Mouse (Mus musculus) kidney, adult 9 months (tissue): ENCODE data around the gene Mrpl38.
"Not testable (repeated sequence)": the region's sequence is repeated elsewhere in the genome, so short reads cannot be mapped to it uniquely, and the experiment has no call there.

Experiments used
- DNase-seq: peaks from one replicate; pipeline ENCODE4 v3.0.0; 2022

Mrpl38 gene

GRCm38 (mm10) chr11:116109441-116110081 is 29.1 kb downstream of the Mrpl38 start:
- peak; percentile 32 for DNase-seq

- DNase-seq = peak; percentile 70
Observed at GRCm38 (mm10) chr11:116108464-116109137, 30.1 kb downstream of the Mrpl38 start.

DNA sequence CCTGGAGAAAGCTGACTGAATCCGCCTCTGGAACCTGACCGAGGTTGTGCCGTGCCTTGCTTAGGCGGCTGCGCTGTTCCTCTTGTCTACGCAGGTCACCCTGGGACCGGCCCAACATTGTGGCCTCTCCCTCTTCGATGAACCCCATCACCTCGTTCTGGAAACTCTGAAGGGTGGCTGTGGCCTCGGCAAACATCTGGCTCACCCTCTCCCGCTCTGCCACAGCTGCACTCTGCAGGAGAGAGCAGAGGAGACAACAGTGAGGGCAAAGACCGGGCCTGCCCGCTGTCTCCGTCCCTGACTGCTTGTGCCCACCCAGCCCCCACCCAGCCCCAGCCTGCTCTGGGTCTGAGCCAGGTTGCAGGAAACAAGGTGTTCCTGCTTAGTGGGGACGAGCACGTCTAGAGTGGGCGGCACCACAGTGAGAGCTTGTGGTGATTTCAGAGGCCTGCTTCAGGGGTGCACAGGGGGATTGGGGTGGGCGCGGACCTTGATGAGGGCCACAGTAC is 30.8 kb downstream of the Mrpl38 start:
- peak; percentile 65 for DNase-seq

DNA sequence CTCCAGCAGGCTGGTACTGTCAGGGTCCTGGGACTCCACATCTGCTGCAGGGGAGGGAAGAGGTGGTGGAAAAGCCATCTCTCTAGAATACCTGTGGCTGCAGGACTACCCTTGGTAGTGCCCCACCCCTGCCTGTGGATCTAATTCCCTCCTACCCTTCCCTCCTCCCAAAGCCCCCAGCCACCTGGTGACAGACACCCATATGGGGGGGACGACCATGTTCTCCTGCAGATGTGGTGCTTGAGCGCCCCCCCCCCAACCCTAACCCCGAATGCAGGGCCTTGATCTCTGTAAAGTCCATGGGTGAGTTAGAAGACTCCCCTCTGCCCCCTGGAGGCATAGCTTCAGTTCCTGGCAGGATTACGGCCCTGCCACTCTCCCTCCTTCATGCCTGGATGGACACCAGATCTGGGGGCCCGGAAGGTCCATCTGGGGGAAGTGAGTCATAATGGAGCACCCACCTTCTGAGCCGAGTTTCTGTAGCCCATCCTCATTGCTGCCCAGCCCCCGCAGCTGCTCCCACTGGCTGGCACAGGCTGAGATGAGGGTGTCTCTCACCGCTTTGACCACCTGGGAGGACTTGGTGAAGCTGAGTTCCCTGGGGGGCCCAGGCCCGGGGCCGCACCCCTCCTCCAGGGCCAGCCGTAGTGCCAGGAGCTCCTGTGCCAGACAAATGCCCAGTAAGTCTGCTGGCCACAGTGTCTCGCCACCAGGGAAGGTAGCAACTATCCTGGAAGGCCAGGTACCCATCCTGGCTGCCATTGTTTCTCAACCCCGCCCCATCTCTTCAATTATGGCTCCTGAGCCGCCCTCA is 31.5 kb downstream of the Mrpl38 start:
- DNase-seq = peak; percentile 61

DNA sequence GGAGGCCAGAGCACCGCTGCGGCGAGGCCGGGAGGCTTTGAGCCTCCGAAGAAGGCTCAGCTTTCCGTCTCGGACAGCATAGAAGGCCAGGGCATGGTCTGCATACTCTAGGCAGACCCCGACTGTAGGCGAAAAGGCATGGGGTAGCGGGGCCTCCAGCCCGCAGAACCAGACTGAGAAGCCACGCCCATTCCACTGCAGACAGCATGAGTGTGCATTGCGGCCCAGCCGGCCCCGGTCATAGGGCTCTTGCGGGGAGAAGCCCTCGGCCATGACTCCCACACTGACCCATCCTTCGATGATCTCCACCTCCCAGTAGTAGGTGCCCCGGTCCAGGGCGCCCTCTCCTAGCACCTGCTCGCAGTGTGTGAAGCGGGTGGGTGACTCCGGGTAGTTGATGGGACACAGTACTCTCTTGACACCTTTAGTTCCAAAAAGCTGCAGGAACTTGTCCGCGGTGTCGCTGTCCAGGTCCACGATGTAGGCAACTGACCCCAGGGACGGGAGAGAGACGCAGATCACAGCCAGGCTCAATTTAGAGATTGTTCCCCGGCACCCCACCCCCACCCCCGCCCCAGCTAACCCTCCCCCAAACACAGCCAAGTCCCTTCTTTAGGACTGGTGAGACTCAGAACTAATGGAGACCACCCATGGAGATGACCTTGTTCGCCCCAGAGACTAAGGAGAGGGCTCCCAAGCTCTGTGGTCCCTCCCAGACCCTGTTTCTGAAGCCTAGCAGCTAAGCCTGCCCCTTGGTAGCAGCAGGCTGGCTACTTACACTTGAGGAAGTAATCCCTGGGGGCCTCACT is 32.3 kb downstream of the Mrpl38 start:
- DNase-seq = peak; percentile 40

DNA sequence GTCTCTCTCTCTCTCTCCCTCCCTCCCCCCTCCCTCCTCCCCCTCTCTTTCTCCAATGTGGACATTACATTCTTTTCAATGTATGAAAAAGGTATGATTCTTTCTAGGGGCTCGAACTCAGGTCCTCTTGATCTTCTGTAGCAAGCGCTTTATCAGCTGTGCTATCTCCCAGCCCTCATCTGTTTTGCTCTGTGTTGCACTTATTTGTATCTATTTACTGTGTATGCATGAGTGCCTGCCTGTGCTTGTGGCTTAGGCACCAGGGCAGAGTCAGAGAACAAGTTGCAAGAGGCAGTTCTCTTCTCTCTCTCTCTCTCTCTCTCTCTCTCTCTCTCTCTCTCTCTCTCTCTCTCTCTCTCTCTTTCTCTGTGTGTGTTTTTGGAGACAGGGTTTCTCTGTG is 33.6 kb downstream of the Mrpl38 start:
- DNase-seq = peak; percentile 44

DNA sequence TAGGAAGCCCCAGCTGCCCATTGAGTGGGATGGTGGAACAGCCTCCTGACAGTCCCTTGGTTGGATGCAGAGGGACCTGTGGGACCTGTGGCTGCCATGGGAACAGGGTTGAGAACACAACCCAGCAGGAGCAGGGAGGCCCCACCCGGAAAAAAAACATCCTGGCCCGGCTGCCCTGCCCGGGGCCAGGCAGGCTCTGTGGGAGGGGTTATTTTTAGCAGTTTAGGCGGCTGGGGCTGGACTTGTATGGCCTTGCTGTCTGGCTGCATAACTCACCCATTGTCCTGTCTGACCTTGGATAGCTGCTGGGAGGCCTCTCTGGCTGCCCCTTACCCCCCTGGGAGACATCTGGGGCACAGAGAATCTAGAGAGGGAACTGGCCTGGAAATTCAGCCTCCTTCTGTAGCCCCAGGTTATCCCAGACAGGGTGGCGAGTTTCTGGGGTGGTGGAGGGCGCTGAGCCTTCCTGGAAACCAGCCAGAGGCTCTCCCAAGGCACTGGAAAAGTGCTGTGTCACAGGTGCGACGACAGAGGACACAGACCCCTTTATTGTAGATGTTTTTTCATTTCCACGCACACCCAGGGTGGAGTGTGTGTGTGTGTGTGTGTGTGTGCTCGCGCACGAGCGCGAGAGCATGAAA is 34.5 kb downstream of the Mrpl38 start:
- peak; percentile 92 for DNase-seq

GRCm38 (mm10) chr11:116103572-116103971 is 35.1 kb downstream of the Mrpl38 start:
- peak; percentile 50 for DNase-seq

DNA sequence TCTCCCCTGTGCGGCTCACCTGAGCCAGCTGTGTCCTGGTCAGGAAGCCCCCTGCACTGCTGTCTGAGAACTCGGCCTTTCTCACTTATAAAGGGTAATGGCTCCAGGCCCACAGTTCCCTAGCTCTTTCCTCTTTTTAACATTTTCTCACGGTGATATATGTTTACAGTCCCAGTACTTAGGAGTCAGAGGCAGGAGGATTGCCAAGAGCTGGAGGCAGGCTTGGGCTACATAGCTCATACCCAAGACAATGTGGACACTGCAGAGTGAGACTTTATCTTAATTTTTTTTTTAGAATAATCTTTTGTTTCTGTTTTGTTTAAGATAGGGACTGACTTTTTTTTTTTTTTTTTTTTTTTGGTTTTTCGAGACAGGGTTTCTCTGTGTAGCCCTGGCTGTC is 36.2 kb downstream of the Mrpl38 start:
- no peak for DNase-seq

DNA sequence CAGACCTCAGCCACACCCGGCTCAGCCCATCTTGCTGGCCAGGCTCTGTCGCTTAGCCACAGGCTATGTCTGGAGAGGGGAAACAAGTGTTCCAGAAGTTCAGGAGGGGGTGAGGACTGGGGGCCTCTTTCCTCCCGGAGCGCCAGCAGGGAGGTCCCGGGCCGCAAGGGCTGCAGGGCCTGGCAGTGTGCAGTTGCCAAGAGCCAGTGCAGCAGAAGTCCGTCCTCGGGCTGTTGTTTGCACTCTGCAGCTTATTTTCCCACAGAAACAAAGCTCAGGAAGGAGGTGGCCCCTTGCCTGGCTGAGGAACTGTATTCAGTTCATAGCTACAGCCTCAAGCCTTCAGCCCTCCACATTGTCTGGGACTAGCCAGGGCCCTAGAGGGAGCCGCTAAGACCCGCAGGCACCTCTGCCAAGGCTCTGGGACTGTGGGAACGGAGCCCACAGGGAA is 36.7 kb downstream of the Mrpl38 start:
- DNase-seq = peak; percentile 61

DNA sequence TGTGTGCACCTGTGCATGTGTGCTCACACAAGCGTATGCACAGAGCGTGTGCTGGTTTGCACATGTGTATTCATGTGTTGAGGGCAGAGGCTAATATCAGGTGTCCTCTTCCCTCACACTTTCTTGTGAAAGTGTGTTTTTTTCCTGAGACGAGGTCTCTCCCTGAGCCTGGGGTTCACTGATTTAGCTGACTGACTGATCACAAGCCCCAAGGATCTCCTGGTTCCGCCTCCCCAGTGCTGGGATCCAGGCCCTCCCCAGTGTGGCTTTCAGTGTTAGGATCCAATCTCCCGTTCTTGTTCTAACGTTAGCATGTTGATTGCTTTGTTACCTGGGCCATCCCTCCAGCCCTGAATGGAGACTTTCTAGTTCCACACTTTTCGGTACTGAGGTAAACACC is 37.8 kb downstream of the Mrpl38 start:
- no peak for DNase-seq

GRCm38 (mm10) chr11:116100385-116100784 is 38.3 kb downstream of the Mrpl38 start:
- DNase-seq = peak; percentile 87

- no peak for DNase-seq
Observed at GRCm38 (mm10) chr11:116099462-116099861, 39.2 kb downstream of the Mrpl38 start.

GRCm38 (mm10) chr11:116098711-116099460 is 39.8 kb downstream of the Mrpl38 start:
- peak; percentile 88 for DNase-seq

DNA sequence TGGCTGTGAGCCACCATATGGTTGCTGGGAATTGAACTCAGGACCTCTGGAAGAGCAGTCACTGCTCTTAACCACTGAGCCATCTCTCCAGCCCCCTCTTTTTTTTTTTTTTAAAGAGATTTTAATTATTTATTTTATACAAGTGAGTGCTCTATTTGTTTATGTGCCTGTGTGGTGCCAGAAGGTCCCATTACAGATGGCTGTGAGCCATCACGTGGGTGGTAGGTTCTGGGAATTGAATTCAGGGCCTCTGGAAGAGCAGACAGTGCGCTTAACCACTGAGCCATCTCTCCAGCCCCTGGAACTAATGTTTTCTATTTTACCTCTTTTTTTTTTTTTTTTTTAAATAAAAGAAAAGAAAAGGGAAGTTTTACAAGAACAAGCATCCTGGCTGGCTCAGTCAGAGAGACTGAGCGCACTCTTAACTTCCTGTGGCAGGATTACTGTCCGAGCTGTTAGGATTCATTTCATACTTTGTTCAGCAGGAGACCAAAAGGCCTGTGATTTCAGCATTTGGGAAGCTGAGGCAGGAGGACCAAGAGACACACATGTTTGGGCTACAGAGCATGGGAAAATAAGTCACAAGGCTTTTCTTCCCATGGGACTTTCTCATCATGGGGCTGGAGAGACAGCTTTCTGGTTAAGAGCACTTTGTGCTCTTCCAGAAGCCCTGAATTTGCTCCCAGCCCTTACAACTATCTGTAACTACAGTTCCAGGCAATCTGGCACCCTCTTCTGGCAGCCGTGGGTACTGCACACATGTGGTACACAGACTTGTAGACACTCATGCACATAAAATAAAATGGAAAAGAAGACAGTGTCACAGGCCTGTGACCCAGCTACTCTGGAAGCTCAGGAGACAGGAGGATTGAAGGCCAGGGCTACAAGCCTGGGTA is 42.2 kb downstream of the Mrpl38 start:
- DNase-seq = peak; percentile 56

GRCm38 (mm10) chr11:116095573-116095972 is 43.1 kb downstream of the Mrpl38 start:
- peak; percentile 85 for DNase-seq

DNA sequence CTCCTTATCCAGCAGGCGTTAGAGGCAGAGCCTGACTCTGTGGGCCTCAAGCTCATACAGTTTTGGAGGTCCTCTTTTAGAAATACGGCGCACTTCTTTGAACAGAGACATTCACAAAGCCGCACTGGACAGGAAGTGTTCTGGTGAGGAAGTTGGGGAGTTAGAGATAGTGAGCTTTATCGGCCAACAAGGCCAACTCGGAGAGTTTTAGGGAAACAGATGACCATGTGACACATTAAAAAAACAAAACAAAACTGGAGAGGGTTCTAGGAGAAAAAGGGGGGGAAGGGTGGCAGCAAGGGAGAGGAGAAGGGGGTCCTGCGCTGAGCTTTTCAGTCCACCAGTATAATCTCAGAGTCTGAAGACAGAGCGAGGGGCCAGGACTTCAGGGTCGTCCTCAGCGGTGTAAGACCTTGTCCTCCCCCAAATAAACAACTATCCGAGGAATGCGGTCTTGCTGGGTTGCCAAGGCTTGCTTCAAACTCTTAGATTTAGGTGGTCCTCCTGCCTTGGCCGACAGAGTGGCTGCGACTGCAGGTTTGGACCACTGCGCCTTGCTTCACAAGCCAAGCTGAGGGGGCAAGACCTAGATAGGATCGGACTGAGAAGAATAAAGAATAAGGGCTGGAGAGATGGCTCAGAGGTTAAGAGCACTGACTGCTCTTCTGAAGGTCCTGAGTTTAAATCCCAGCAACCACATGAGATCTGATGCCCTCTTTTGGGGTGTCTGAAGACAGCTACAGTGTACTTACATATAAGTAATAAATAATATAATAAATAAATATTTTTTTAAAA is 44.7 kb downstream of the Mrpl38 start:
- peak; percentile 37 for DNase-seq

GRCm38 (mm10) chr11:116092959-116093358 is 45.7 kb downstream of the Mrpl38 start:
- DNase-seq = not testable (repeated sequence)

DNA sequence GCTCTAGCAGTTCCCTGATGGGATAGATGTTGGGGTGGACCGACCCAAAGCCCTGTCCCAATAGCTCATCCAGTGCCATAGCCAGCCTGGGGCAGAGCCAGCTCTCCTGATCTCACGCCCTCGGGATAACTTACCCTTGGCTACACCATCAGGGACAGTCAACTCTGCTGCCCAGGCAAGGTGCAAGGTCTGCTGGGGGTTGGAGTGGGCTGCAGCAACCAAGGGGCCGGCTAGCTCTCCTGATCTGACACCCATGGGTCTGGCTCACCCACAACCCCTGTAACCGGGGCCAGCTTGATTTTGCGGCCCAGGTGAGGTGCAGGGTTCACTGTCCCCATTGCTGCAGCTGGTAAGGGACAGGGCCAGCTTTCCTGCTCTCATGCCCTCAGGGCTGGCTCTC is 47.1 kb downstream of the Mrpl38 start:
- DNase-seq = peak; percentile 37
